Mouse (Mus musculus) thymus, postnatal 25 days (tissue): ENCODE measurements around the gene Daam2.
"Not testable (repeated sequence)": the region's sequence is repeated elsewhere in the genome, so short reads cannot be mapped to it uniquely, and the experiment has no call there.

Source experiments
- DNase-seq: peaks from one replicate; pipeline ENCODE4 v3.0.0; 2022

The Daam2 gene

DNA sequence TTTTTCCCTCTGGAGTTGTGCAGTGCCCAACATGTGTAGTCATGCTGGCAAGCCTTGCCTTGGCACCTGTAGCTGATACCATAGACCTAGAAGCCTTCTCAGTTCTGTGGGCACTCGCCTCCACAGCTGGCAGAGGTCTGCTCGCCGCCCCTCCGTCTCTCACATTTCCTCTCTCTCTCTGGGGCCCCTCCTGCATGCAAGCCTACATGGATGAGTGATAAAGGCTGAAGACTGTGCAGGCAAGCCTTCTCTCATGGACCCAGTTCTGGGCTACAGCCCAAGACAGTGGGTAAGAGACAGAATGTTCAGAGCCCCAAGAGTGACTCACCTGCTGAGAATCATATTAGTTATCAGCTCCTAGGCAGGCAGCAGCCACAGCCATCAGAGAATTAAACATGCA lies 90.1 kb downstream of the Daam2 start:
- no peak for DNase-seq

DNA sequence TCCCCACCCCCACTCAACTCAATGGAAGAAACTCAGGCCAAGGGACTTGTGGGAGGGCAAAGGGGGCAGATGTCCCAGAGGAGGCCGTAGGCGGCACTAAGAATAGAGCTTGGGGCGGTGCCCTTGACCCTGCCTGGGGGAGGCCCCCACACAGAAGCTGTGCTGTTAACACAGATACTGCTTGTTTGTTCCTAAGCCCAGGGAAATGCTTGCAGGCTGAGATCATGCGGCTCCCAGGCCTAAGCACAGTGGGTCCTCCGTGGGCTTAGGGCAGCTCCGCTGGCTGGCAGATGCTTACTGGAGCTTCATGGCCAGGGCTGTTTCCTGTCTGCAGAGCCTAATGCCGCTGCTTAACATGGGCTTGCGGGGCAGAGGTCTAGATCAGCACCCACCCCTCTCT lies 91.5 kb downstream of the Daam2 start:
- DNase-seq: no peak

DNA sequence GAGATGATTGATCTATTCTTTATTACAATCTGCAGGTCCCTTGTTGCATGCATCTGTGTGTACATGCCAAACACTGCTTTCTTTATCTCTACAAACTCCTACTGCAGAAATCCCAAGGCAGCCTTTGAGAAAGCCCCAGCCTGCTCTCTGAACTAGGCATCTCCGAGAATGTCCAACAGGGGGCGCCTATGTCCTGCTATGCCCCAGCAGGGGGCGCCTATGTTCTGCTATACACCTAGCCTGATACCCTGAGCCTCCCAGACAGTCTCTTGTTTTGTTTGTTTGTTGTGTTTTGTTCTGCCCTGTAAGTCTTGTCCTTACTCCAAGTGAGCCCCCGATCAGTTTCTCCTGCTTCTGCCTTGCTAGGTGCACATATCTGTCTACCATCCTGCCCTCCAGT lies 95.9 kb downstream of the Daam2 start:
- peak; percentile 62 for DNase-seq

DNA sequence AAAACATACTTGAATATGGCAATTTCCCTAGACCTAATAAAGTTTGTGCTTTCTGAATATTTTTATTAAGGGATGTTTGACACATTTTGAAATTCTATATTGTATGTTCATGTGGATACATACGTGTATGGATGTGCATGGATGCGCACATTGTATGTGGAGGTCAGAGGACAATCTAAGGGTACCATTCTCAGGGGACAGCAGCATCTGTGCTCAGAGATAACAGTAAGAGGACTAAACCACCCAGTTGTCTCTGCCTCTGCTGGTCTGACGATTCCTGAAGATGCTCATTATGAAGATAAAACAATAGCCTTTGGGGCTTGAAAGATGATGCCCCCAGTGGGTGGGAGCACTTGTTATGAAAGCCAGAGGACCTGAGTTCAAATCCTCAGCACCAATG lies 99.3 kb downstream of the Daam2 start:
- DNase-seq: no peak

DNA sequence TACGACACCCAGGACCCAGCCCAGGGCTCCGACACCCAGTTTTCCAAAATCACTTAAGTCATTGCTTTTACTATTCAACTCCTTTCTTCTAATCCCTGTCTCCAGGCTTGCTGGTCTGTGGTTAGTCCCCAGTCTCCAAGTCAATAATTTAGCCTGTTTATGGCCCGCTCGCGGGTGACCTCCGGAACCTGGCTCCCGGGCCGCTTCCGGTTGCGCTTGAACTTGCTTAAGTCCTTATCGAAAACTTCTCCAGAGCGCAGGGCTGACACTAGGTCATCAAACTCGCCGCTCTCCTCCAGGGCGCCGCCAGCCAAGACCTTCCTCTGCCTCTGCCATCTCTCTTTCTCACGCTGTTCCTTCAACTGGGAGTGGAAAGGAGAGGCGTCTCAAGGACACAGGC lies 105.8 kb downstream of the Daam2 start:
- no peak for DNase-seq

DNA sequence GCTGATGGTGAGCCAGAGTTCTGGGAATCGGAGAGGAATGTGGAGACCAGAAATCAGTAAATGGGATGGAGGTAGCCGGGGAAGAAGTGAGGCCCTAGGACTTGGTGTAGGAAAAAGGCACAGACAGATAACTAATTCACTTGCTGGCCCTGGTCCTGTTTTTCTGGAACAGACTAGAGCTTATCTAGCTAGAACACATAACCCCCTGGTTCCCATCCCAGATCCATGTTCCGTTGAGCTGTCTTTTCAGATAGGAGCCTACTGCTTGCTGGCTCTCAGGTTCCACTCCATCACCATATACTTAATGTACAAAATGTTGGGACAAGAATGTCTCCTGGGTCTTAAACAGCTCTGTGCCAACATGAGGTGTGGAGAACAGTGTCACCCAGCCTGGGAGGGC lies 106.3 kb downstream of the Daam2 start:
- DNase-seq: no peak

DNA sequence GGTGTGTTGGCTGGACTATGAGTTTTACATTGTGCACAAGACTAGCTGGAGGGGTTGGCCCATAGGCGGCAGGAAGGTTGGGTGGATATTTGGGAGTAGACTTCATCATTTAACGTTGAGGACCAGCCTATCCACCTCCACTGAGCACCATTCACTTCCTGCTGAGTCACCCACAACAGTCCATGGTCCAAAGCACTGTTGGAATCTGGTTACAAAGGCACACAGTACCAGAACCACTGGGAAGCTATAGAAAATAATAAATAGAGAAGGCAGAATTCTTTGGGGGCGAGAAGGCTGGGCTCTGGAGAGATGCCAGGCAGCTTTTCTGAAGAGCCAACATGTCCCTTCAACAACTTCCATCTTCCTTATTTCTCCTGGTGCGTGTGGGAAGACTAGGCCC lies 107.8 kb downstream of the Daam2 start:
- DNase-seq: no peak

DNA sequence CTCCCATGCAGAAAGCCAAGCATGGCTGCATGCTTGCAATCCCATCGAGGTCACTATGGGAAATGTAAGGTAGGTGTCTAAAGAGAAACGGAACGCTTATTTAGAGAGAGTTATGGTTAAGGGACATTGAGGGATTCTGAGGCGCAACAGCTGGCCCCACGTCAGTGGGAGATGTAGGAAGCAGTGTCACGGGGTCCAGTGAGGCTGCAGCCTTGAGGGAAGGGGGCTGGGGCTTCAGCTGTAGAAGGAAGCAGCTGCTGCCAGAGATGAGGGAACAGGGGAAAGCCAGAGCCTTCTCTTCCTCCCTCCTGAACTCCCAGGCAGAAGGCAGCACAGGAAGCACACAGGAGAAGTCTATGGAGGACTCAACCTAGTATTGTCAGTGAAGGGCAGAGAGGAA lies 113.2 kb downstream of the Daam2 start:
- DNase-seq: no peak

DNA sequence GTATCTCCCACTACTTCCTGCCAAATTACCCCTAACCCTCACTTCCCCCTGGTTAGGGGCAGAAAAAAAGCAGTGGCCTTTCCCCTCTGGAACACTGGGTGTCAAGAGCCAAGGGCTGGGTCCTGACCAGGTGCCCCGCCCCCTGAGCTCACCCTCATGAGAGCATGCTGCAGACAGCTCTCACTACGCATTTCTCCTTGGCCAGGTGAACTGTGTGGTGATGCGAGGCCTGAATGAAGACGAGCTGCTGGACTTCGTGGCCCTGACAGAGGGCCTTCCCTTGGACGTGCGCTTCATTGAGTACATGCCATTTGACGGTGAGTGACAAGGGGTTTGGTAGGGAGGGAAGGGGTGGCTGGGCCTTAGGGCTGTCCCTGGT lies 114.9 kb downstream of the Daam2 start:
- DNase-seq: no peak

DNA sequence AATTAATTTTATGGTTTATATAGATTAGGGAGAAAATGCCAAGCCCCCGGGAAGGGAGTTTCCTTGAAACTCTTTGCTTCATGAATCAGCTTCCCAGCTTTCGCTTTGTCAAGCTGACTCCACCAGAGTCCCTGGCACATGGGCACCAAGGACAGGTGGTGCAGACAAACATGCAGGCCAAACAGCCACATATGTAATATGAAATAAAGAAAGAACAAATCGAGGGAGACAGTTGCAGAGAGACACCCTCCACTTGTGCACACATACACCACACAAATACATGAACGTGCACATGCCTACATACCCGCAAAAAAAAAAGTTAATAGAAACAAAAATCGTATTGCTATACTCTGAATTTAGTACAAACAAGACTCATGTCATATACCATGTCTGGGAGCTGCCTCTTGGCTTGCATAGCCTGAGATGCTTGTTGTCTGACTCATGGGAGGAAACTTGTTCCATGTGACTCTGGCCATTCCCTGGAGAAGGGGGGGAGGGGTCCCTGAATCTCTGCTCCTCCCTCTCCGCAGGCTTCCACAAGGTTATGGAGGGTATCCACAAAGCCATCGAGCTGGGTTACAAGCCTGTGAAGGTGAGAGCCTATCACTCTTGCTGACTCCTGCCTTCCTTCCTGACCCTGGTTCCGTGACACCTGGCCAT lies 115.4 kb downstream of the Daam2 start:
- no peak for DNase-seq

DNA sequence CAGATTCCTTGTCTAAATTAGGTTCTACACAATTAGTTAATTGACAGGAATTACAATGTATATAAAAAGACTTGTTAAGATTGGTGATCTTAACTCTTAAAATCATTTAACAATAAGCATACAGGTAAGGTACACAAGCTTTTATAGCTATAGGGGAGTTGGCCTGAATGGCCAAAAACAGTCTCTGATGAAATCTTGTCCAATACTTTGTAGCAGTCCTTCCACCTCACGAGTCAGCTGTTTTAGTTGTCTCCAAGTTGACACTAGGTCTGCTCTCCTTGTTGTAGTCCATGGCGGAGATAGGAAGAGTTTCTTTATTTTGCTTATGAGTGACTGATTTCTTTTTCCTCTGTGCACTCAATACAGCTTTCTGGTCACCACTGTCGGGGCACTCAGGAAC lies 121.3 kb downstream of the Daam2 start:
- not testable (repeated sequence) for DNase-seq

DNA sequence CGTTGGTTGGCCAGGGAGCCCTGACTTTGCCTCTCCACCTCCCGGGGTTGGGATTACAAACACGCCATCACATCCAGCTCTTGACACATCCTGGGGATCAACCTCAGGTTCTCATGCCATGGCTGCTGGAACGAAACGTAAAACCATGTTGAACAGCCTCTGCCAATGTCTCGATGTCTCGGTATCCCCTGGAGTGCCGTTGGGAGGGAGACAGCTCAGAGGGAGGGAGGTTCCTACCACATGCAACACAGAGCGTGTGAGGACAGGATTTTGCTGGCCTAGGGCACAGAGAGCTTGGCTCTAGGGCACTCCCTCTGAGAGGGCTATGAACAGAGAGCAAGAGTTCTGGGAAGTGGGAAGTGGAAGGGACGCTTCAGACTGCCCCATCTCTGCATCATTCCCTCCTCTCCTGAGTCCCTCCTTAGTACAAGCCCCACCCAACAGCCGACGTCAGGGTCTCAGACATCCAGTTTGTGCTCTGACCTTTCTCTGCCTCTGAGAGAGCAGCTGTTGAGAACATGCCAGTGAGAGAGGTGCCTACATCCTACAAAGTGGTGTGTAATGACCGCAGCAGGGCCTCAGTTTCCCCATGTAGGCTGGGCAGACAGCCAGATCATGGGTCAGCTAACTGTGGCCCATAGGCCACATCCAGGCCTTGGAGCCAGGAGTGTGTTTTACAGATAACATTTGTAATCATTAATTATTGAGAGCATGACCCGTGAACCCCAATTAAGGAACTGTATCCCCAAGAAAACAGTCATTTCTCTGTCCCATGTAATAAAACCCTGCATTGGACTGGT lies 123.6 kb downstream of the Daam2 start:
- DNase-seq: no peak

DNA sequence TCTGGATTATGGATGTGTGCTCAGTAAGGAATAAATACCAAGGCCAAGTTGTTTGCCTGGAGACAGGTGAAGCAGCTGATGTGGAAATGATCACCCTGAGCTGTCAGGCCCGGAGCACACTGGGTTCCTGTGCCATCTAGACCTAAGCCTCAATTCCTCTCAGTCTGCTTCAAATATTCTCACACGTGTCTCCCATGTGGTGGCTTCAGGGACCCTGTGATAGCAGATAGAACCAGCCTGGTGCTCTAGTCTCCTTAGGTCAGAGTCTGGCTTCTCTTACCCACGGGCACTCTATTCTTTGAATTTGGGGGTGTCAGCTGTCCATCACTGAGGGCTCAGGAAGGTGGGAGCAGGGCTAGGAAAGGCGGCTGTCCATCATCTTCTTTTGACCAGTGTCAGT lies 124.4 kb downstream of the Daam2 start:
- no peak for DNase-seq

DNA sequence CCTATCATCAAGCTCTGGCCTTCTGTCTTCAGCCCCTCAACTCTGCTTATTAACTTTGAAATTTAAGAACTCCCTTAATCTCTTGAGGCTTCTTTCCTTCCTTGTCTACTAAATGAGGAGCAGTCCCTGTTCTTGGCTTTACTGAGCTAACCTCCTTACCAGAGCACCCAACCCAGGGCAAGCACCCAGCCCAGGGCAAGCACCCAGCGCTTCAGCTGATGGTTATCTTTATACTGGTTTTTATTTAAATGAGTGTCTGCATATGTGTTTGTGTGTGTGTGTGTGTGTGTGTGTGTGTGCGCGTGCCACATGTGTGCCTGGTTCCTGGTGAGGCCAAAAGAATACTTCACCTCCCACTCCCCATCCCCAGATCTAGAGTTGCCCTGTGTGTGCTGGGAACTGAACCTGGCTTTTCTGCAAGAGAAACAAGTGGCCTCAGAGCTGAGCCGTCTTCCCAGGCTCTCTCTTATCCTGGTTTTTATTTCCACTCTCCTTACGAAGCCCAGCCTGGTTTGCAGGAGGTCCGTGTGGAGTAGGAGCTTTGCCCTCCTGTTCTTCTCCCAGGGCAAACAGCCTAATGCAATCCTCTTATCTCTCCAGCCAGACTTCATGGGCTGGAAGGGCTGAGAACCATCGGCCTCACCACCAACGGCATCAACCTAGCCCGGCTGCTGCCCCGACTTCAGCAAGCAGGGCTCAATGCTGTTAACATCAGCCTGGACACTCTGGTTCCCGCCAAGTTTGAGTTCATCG lies 125.1 kb downstream of the Daam2 start:
- DNase-seq: no peak

DNA sequence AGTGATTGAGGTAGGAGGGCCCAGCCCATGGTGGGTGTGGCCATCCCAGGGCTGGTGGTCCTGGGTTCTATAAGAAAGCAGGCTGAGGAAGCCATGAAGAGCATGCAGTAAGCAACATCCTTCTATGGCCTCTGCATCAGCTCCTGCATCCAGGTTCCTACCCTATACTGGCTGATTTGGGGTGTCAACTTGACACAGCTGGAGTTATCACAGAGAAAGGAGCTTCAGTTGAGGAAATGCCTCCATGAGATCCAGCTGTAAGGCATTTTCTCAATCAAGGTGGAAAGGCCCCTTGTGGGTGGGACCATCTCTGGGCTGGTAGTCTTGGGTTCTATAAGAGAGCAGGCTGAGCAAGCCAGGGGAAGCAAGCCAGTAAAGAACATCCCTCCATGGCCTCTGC lies 126.8 kb downstream of the Daam2 start:
- DNase-seq: not testable (repeated sequence)

DNA sequence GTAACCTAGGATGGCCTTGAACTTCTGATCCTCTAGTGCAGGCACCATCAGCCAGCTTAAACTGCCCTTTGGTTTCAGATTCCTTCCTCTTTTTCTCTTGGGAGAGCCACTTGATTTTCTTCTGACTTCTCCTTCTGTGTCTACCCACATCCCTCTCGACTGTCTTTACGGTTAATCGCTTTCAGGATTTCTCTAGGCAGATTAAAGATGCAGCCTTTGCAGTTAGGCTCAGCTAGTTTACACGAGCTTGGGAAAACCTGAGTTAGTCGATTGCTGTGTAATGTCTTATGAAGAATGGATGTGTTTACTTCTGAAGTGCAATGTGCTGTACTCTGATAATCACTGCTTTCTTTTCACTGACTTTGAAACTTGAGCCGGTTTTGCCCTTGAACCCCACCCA lies 127.5 kb downstream of the Daam2 start:
- no peak for DNase-seq

DNA sequence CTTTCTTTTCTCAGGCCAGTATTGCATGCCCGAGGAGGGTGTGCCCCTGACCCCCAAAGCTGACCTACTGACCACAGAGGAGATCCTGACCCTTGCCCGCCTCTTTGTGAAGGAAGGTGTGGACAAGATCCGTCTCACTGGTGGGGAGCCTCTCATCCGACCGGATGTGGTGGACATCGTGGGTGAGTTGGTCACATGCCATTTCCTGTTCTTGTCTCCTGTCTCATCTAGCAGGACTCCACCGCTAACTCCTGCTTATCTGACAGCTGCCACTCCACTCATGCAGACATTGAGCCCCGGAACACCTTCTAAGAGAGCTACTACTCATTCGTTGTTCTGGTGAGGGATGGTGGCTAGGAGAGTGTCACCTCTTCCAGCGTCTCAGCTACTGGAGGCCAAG lies 129.1 kb downstream of the Daam2 start:
- DNase-seq: no peak

DNA sequence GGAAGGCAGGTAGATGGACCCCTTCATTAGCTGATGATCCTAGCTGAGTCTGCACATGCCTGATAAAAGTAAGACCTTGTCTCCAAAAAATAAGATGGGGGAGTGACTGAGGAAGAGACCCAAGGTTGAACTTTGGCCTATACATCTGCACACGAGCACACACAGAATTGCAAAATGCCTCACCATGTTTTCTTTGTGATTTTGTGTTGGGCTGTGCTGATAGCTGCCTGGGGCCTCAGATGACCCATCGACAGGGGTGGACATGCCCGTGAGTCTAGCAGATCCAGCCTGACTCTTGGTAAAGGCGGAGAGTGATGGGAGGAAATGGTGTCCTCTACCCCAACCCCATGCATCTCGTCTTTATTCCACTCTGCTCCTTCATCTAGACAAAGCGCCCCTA lies 129.9 kb downstream of the Daam2 start:
- DNase-seq: no peak

DNA sequence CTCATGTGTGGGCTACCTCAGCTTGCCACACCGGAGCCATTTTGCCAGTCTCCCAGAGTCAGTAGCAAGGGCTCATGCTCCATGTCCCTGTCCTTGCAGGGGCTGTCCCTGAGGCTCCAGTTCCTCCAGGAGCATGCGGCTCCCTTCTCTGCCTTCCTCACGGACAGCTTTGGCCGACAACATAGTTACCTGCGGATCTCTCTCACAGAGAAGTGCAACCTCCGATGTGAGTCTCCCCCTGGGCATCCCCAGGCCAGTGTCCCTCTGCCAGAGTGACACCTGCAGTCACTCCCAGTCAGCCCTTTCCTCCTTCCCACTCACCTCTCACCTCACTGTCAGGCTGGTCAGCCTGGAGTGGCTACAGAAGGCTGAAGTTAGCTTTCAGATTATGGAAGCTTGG lies 131.1 kb downstream of the Daam2 start:
- no peak for DNase-seq

DNA sequence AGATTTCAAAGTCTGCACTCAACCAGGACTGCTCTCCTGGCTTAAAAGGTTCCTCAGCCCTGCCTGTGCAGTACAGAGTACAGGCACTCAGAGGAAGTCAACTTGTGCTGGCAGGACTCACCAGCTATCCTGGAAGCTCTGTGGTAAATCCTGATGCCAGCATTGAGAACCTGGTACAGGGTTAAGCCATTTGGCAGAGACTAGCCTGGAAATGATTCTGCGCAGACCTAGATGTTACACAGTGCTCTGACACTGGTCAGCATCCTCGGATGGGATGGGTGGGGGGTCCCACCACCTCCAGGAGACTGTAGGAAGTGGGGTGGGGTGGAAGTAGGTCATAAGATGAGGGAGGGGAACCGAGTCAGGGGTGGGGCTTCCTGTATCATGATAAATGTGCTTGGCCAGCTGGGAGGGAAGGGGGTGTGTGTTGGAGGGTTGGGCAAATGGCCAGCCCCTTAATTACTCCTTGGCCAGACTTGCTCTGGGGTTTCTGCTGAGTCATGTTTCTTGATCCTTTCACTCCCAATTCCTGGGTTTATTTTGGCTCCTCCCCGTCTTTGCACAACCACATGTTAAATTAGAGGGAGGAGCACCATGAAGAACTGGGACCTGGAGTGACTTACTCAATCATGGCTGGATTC lies 132.0 kb downstream of the Daam2 start:
- no peak for DNase-seq

DNA sequence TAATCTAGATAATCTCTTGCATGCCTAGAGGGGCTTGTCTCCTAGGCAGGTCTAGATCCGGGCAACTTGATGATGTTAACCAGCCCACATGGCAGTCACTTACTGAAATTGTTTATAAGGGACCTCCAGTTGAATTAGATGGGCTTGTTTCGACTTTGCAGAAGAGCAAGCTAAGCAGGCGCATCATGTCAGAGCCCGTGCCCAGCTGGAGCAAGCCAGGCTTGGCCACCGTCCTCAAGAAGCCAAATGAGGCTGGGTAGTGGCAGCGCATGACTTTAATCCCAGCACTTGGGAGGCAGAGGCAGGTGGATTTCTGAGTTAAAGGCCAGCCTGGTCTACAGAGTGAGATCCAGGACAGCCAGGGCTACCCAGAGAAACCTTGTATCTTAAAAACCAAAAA lies 133.0 kb downstream of the Daam2 start:
- DNase-seq: no peak

DNA sequence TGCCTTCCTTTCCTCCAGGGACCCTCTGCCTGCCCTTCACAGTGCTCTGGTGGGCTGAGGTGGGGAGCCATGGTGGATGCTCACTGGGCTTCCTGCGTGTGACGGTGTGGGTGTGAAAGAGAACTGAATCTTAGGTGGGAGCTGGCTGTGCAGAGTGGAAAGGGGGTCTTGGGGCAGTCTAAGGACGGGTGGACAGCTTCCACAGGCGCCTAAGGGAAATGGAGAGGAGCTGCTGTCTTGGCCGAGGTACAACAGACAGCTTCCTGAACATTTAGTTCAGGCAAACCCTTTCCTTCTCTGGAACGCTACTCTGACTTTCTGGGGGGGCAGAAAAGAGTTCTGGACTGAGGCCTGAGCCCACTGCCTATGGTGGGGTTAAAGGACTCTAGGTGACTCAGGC lies 134.0 kb downstream of the Daam2 start:
- no peak for DNase-seq

DNA sequence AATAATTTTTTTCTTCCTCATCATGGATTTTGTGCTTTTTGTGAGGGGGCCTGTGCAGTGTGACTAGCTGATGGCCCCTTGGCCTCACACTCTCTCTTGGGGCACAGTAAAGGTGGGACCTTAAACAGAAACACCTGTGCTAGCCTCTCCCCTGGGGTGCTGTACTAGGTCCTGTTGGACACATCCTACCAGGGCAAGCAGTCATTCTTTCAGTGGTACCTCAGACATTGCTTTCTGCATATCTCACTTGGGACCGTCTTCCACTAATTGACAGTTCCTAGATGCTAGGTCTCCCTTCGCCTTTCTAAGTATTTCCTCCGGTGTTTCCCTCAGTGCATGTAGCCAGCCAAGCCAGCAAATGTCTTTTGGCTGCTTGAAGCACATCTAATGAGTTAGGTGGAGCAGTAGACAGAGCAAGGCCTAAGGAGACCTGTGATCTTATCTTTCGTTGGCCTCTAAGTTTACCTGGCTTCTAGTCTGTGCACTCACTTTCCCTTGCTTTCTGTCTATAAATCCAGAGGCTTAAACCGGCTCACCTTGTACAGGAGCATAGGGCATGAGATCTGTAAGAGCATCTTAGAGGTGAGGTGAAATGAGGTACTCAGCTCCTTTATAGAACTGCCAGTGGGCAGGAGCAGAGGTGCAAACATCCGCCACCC lies 134.5 kb downstream of the Daam2 start:
- no peak for DNase-seq
